Mouse (Mus musculus) kidney, embryonic 16.5 days (tissue): ENCODE measurements at regions not wholly inside any gene's neighbourhood (a gene's known extent, or its start where the extent isn't known, plus 50 kb on each side); places are given as distances from the start of the nearest gene placed in this dataset.
A peak's percentile ranks its signal among the peaks of the same experiment; 100 is the strongest.

ENCODE experiments used
- ATAC-seq: fragments of 200-750 bp; cut with Nextera tagmentation; 2 replicates; pipeline ENCODE4 v1.8.0; 2017; ENCODE audit warnings: moderate TSS enrichment; ENCODE audit not compliant: low FRiP score, low TSS enrichment
- H3K27ac ChIP-seq: fragments of 300-500 bp; sonication (generic); 2 replicates; pipeline ENCODE4 v1.5.1; 2014; ENCODE audit warnings: low read length
- H3K27me3 ChIP-seq: fragments of 300-500 bp; sonication (generic); 2 replicates; pipeline ENCODE4 v1.6.1; 2014; ENCODE audit warnings: low read length, control low read depth, mixed read lengths; ENCODE audit not compliant: insufficient read depth
- H3K36me3 ChIP-seq: fragments of 300-500 bp; sonication (generic); 2 replicates; pipeline ENCODE4 v1.6.1; 2014; ENCODE audit warnings: low read length, control low read depth, mixed read lengths; ENCODE audit not compliant: insufficient read depth
- H3K4me1 ChIP-seq: fragments of 300-500 bp; sonication (generic); 2 replicates; pipeline ENCODE4 v1.6.1; 2014; ENCODE audit warnings: low read length, control low read depth, mixed read lengths; ENCODE audit not compliant: insufficient read depth
- H3K4me2 ChIP-seq: fragments of 300-500 bp; sonication (generic); replicated peaks from 2 replicates; pipeline ENCODE4 v1.6.1; 2014; ENCODE audit warnings: low read depth, low read length
- H3K4me3 ChIP-seq: fragments of 300-500 bp; sonication (generic); 2 replicates; pipeline ENCODE4 v1.5.1; 2014; ENCODE audit warnings: mild to moderate bottlenecking, low read length
- H3K9ac ChIP-seq: fragments of 300-500 bp; sonication (generic); replicated peaks from 2 replicates; pipeline ENCODE4 v1.6.1; 2014; ENCODE audit warnings: low read length
- H3K9me3 ChIP-seq: fragments of 300-500 bp; sonication (generic); 2 replicates; pipeline ENCODE4 v1.6.1; 2016; ENCODE audit warnings: low read length, control low read depth
- WGBS: fragments of 180-500 bp; shearing (Covaris S2); extraction: QIAGEN DNeasy Blood & Tissue Kit; methylation state at CpG from one replicate; pipeline ENCODE4 v1.1.7; 2014; 5-methylcytosine and 5-hydroxymethylcytosine counted together

- H3K9me3 ChIP-seq: no peaks in the 10 kb centered on the region
- H3K27me3 ChIP-seq: no peaks in the 10 kb centered on the region
- H3K4me3 ChIP-seq: no peak overlapping the region
- ATAC-seq: peak; percentile 78
- H3K27ac ChIP-seq: no peak overlapping the region; the same call in 1 of the 2 replicates
- H3K9ac ChIP-seq: no peak overlapping the region
- H3K4me2 ChIP-seq: peak overlapping the region; percentile 42; the same call in 1 of the 2 replicates
- H3K4me1 ChIP-seq: peaks cover 7% of the 10 kb centered on the region; the same call in 1 of the 2 replicates
- H3K36me3 ChIP-seq: no peaks in the 10 kb centered on the region
- 51% methylated on average over 2 of the region's 2 CpGs for WGBS
Observed at GRCm38 (mm10) chr13:78483760-78484357, 284.3 kb upstream of the Nr2f1 start.

DNA sequence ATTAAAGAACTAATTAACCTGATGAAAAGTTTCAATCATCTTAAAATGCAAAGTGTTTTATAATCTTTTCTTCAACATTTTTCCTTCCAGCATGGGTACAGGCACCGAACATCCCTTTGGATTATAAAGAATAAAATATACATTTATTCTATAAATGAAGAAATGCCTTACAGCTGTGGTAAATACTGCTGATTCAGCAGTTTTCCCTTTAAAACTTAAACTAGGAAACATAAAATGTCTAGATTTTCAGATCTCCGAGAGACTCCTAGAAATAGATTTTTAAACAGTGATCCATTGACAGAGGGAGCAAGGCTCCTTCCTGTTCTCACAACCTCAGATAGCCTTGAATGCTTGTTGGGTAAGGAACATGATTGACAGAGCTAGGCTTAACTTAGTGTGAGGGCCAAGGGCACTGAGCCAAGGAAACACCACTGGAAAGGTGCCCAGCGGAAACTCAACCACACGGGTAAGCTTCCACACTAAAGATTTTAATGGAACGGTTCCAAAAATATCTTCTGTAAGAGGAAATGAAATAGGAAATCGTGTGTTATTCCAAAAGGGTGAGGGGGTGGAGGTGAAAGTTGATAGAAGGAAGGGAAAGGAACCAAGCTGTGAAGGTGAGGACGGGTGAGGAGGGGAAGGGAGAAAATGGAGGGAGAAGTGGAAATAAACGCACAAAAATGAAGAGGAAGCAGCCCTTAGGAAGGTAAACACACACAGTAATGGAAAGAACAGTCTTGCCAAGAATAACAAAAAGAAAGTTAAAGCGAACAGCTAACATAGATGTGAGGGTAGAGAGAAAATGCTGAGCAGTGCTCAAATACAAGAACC lies 283.6 kb upstream of the Nr2f1 start:
- peaks cover 7% of the 10 kb centered on the region; the same call in 1 of the 2 replicates for H3K4me1 ChIP-seq
- no peaks in the 10 kb centered on the region for H3K27me3 ChIP-seq
- no peaks in the 10 kb centered on the region for H3K36me3 ChIP-seq
- ATAC-seq: peak; percentile 86
- peak overlapping the region; percentile 61; the same call in 1 of the 2 replicates for H3K27ac ChIP-seq
- 0 out of 2 replicates have a peak overlapping the region, but pooled peaks have one; percentile 0 for H3K4me3 ChIP-seq
- H3K9me3 ChIP-seq: no peaks in the 10 kb centered on the region
- WGBS: 38% methylated on average over 9 of the region's 9 CpGs
- H3K4me2 ChIP-seq: peak overlapping the region; percentile 42
- no peak overlapping the region for H3K9ac ChIP-seq

DNA sequence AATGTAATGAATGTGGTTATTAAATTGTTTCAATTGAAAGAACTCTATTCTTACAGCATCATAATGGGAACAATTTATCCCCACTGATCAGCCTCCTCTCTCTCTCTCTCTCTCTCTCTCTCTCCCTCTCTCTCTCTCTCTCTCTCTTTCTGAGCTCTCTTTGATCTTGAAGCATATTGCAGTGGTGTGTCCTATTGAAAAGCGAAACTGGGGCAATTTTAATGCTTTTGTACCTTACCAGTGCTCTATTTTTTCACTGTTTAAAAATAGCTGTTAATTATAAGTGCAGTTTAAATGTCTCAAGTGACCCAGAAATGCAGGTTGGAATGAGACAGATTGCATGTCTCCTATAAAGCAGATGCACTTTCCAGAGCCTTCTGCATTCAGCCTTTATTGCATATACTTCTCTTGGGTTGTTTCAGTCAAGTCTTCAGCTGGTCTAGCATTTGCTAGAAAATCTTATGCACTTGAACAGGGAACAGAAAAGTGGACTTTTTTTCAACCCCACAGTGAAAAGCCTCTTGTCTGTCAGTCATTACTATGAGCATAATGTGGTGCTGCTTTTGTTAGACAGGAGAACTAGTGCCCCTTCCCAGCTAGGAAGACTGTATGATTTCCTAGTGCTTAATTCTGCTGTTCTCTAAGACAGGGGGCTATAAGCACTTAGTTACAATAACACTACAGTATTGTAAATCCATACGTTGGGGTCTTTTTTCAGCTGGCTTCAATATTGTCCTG lies 251.9 kb upstream of the Nr2f1 start:
- 0 out of 2 replicates have a peak, but pooled peaks cover 2% of the 10 kb centered on the region for H3K4me1 ChIP-seq
- no peaks in the 10 kb centered on the region for H3K9me3 ChIP-seq
- WGBS: 62% methylated on average over 2 of the region's 2 CpGs
- no peak overlapping the region for H3K4me3 ChIP-seq
- H3K4me2 ChIP-seq: no peak overlapping the region
- no peak for ATAC-seq
- no peaks in the 10 kb centered on the region for H3K36me3 ChIP-seq
- no peaks in the 10 kb centered on the region for H3K27me3 ChIP-seq
- H3K27ac ChIP-seq: no peak overlapping the region
- no peak overlapping the region for H3K9ac ChIP-seq

DNA sequence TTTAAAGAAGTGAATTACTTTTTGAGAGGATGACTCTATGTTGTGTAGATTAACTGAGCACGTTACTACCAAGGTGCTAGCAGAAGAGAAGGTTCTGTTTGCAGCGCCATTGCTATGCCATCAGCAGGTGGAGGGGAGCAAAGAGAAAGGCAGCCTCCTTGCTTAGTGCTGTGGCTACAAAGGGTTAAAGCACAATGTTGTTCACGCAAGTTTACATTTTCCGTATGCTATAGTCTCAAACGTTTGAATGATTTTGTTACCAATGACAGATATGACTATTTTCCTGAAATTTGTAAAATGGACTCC lies 247.1 kb upstream of the Nr2f1 start:
- no peak for ATAC-seq
- Histone ChIP-seq H3K4me2 (no peak overlapping the region), H3K9ac (no peak overlapping the region), H3K27me3 (no peaks in the 10 kb centered on the region), H3K36me3 (no peaks in the 10 kb centered on the region), H3K4me1 (peaks cover 11% of the 10 kb centered on the region; the same call in 1 of the 2 replicates), H3K9me3 (no peaks in the 10 kb centered on the region), H3K4me3 (no peak overlapping the region), H3K27ac (no peak overlapping the region)
- 74% methylated on average over 5 of the region's 5 CpGs for WGBS

DNA sequence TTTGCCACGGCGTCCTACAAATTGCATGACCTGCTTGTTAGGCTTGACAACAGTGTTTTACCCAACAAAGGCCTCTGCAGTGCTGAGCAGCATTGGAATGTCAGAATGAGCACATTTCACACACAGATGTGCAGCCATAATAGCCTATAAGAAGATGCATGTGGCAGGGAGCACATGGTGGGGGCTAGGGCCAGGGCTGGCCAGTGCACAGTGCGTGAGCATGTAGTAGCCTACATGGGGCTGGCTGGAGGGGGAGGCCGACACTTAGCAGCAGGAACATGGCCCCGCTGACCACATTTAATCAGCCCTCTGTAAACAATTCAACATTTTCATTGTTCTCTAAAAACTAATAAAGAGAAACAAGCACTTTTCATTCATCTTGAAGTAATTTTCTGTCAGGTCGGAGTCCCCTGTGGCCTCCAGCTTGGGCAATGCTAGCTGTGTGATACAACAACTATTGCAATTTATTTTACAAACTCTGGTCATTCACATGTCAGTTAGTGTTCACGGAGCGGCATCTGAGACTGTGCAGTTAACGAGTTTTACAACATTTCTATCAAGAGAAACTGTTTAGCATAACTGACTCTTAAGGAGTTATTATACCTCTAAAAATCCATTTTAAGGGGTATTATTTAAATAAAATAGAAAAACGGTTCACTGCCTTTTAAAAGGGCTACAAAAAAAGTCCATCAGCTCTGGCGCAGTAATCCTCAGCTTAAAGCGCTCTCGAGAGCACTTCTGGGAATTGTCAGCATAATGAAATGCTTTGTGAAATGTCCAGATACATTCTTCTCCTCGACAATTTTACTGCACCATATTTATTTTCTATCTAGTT lies 246.6 kb upstream of the Nr2f1 start:
- no peak overlapping the region for H3K27ac ChIP-seq
- no peak overlapping the region for H3K9ac ChIP-seq
- H3K4me2 ChIP-seq: no peak overlapping the region
- no peaks in the 10 kb centered on the region for H3K36me3 ChIP-seq
- peak; percentile 63; the same call in 1 of the 2 replicates for ATAC-seq
- 59% methylated on average over 14 of the region's 14 CpGs for WGBS
- H3K9me3 ChIP-seq: no peaks in the 10 kb centered on the region
- H3K4me3 ChIP-seq: no peak overlapping the region
- peaks cover 11% of the 10 kb centered on the region; the same call in 1 of the 2 replicates for H3K4me1 ChIP-seq
- no peaks in the 10 kb centered on the region for H3K27me3 ChIP-seq

GRCm38 (mm10) chr13:78444691-78445349 lies 245.3 kb upstream of the Nr2f1 start:
- H3K9me3 ChIP-seq: no peaks in the 10 kb centered on the region
- peak overlapping the region; percentile 23; the same call in 1 of the 2 replicates for H3K27ac ChIP-seq
- WGBS: 60% methylated on average over 8 of the region's 8 CpGs
- no peak overlapping the region for H3K4me2 ChIP-seq
- H3K9ac ChIP-seq: no peak overlapping the region
- no peak overlapping the region for H3K4me3 ChIP-seq
- ATAC-seq: peak; percentile 46; the same call in 1 of the 2 replicates
- no peaks in the 10 kb centered on the region for H3K36me3 ChIP-seq
- peaks cover 9% of the 10 kb centered on the region; the same call in 1 of the 2 replicates for H3K4me1 ChIP-seq
- H3K27me3 ChIP-seq: no peaks in the 10 kb centered on the region

GRCm38 (mm10) chr13:78428469-78428868 lies 228.9 kb upstream of the Nr2f1 start:
- H3K4me2 ChIP-seq: peak overlapping the region; percentile 61; the same call in 1 of the 2 replicates
- peaks cover 19% of the 10 kb centered on the region for H3K4me1 ChIP-seq
- no peak overlapping the region for H3K27ac ChIP-seq
- H3K27me3 ChIP-seq: no peaks in the 10 kb centered on the region
- H3K9ac ChIP-seq: no peak overlapping the region
- 66% methylated on average over 4 of the region's 4 CpGs for WGBS
- no peak for ATAC-seq
- no peaks in the 10 kb centered on the region for H3K9me3 ChIP-seq
- H3K36me3 ChIP-seq: no peaks in the 10 kb centered on the region
- no peak overlapping the region for H3K4me3 ChIP-seq

DNA sequence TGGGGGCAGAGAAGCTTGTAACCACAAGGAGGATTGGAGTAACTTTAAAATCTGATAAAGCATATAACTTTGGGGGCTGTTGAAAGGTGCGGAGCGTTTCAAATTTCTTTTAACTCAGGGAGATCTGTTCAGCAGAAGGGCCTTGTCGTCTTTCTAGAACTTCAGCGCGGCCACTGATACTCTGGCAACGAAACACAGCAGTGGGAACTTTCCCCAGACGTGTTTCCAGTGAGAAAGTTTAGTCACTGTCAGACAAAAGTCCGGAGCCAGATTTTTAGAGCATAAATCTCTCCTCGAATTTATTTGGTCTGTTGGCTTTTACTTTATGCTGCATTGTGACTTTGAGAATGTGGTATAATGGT lies 228.5 kb upstream of the Nr2f1 start:
- H3K4me3 ChIP-seq: peak overlapping the region; percentile 28
- peak overlapping the region; percentile 56; the same call in 1 of the 2 replicates for H3K9ac ChIP-seq
- WGBS: 9% methylated on average over 9 of the region's 9 CpGs

More for the DNA sequence above, 228.5 kb upstream of the Nr2f1 start:
- H3K27me3 ChIP-seq: no peaks in the 10 kb centered on the region
- H3K4me2 ChIP-seq: peak overlapping the region; percentile 61
- H3K36me3 ChIP-seq: no peaks in the 10 kb centered on the region
- peak; percentile 60; the same call in 1 of the 2 replicates for ATAC-seq
- H3K4me1 ChIP-seq: peaks cover 19% of the 10 kb centered on the region
- H3K27ac ChIP-seq: peak overlapping the region; percentile 47; the same call in 1 of the 2 replicates
- no peaks in the 10 kb centered on the region for H3K9me3 ChIP-seq
